Mouse (Mus musculus) thymus, postnatal 10 days (tissue): ENCODE results near the gene Pacsin1.

ENCODE experiments used
- DNase-seq, 2 experiments: peaks; one replicate each; pipeline ENCODE4 v3.0.0; 2021; ENCODE audit warnings: low spot score in 2 of 2

Pacsin1 gene

DNA sequence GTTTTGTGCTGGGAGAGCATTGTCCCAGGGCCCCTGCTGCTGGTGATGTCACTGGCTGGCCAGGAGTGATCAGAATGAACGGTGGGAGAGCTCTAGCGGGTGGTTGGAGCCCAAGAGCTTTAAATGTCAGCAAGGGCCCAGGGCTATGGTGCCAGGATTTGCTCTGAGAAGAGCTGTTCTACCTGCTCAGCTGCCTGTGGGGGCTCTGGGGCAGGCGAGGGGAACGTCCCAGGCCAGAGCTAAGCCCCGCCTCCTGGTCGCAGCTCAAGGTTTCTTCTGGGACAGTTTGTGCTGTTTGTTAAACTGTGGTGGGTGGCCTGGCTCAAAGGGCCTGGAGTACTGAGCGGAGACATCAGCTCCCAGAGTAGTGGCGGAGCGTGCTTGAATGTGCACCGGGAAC lies 70.1 kb downstream of the Pacsin1 start:
- no peak for DNase-seq

GRCm38 (mm10) chr17:27726527-27726926 lies 71.2 kb downstream of the Pacsin1 start:
- DNase-seq, result no peak

DNA sequence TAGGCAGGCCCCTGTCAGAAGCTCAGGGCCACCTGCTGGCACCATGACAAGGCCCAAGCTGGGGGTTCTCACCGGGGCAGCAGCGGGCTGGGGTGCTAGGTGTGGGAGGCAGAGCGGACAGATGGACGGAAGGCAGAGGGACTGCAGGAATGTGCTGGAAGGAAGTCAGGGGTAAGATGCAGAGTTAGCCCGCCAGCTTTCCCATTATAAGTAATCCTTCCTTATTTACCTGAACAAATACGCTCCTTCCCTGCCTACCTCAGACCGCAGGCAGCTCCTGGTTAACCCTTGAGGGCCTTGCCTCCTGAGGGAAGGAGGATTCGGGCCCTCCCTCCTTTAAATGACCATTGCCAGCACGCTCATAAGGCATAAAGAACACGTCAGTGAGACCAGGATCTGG lies 73.5 kb downstream of the Pacsin1 start, which contains the start of gene Spdef:
TSS of gene Spdef (minus strand) at position 186 of the 400 bp plus-strand sequence.
- DNase-seq, result no peak

DNA sequence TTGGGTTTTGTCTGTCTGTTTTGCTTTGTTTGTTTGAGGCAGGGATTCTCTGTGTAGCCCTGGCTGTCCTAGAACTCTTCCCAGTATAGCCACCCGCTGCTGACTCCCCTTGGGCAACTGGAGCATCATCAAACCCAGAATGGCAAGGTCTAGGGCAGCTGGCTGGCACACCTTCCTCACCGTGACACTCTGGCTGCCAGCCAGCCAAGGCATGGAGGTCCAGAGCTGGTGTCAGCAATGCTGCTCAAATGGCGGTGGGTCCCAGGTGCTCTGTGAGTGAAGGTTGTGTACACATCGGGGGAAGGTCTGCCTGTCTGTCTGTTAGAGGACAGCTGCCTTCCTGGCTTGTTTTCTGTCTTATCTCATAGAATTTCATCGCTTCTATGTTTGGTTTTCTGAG lies 76.8 kb downstream of the Pacsin1 start:
- DNase-seq, result no peak

GRCm38 (mm10) chr17:27732694-27733093 lies 77.4 kb downstream of the Pacsin1 start:
- DNase-seq, result no peak

- DNase-seq, result no peak
These were observed 79.2 kb downstream of the Pacsin1 start for GRCm38 (mm10) chr17:27734344-27735073.

GRCm38 (mm10) chr17:27740961-27741360 lies 85.7 kb downstream of the Pacsin1 start:
- DNase-seq, result no peak

- DNase-seq, result no peak
These were observed 91.1 kb downstream of the Pacsin1 start for GRCm38 (mm10) chr17:27746446-27746845.

GRCm38 (mm10) chr17:27748123-27748522 lies 92.8 kb downstream of the Pacsin1 start:
- no peak for DNase-seq

DNA sequence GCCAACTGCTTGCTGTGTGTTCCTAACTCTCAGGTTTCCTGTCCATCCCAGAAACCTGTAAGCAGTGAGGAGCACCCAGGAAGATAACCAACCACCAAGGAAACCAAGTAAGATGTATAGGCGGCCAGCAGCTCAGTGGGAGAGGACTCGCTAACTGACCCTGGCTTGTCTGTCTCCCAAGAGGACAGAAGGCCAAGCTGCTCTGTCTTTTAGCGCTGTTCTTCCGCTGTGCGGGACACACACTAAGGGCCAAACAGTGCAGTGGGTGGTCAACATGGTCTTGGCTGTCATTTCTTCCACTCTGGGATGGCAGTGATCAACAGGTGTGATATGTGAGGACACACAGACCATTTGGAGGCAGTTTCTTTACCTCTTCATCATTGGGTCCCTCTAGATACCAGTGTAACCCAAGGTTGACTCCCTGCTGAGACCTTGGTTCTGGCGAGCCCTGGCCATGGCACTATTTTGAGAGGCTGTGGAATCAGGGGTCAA lies 95.2 kb downstream of the Pacsin1 start:
- no peak for DNase-seq

DNA sequence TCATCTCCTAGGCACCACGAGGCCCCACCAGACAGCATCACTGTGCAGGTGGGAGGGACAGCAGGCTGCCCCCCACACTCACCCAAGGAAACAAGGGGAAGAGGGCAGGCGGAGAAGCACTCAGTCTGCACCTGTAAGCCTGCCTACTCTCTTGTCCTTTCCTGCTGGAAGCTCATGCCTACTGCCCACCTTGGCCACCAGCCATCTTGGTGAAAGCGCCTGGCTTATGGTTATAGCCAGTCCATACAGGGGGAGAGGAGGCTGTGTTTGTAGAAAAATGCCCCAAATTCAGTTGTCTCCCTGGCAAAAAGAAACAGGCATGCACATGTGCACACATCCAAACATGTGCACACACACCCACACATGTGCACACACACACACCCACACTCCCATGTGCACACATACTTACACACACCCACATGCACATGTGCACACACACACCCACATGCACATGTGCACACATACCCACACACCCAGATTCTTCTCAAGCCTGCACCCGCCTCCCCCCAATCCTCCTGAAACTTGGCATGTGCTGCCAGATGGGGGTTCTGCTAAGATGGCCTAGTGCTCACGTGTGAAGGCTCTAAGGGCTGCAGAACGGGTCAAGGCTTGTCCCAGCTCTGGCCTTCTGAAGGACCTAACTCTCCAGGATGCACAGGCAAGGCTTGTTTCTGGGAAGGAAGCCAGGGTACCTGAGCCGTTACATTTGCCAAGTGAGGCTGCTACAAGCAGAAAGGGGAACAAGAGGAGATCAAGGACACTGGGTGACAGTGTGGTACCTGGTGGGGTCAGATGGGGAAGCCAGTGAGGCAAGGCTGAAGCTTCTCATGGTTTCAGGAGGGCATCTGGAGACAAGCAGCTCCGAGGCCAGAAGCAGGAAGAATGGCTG lies 96.2 kb downstream of the Pacsin1 start:
- DNase-seq, result no peak

DNA sequence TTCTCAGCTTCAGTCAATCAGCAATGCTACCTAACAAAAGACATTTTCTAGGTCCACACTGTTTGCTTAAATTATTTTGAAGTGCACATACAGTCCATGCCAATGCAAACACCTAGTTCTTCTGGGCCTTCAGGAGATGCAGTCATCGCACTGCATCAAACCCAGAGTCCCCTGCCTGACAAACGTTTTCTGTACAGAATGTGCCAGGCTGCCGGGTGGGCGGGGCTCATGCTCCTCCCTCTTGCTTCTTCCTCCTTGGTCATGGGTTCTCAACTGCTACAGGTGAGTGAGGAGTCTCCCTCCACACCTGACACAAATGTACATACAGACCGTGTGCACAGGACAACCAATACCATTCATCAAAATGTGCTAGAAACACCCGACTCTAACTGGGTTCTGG lies 104.9 kb downstream of the Pacsin1 start:
- DNase-seq, result no peak
